Mouse (Mus musculus) spleen, postnatal 4 days (tissue): Measurements from ENCODE around the gene Apold1.

Source experiments
- DNase-seq, 2 experiments: peaks; one replicate each; pipeline ENCODE4 v3.0.0; 2022; ENCODE audit warnings: low spot score in 2 of 2

The Apold1 gene

GRCm38 (mm10) chr6:135026755-135027154 lies 45.2 kb downstream of the Apold1 start:
- DNase-seq: no peak

GRCm38 (mm10) chr6:135029246-135029645 lies 47.7 kb downstream of the Apold1 start:
- no peak for DNase-seq
